Mouse (Mus musculus) lung, adult 2 months (tissue): ENCODE results near the gene Tuba1a. TPM values are rescaled to one million over a fixed set of nuclear protein-coding genes. Genes with fewer than 3 reads are reported as not detected.
"Not testable (repeated sequence)": the region's sequence is repeated elsewhere in the genome, so short reads cannot be mapped to it uniquely, and the experiment has no call there.

Source experiments
- DNase-seq: peaks from one replicate; pipeline ENCODE4 v3.0.0; 2022
- H3K4me1 ChIP-seq: fragments of 200-500 bp; 2 replicates; pipeline ENCODE4 v1.6.1; 2011; ENCODE audit warnings: low read length; ENCODE audit not compliant: control insufficient read depth, insufficient read depth
- H3K4me3 ChIP-seq: fragments of 200-500 bp; replicated peaks from 2 replicates; pipeline ENCODE3; 2011; ENCODE audit warnings: low read depth, mild to moderate bottlenecking, control low read depth, low read length; ENCODE audit errors: extremely low read depth
- CTCF ChIP-seq: fragments of 200-500 bp; IDR thresholded peaks from 2 replicates; pipeline ENCODE4 v1.5.1; 2011; ENCODE audit warnings: mild to moderate bottlenecking, low read length, control low read depth; ENCODE audit not compliant: insufficient read depth
- POLR2A ChIP-seq: fragments of 200-500 bp; IDR thresholded peaks from 2 replicates; pipeline ENCODE4 v1.6.1; 2011; ENCODE audit warnings: low read depth, mild to moderate bottlenecking, control low read depth, low read length, borderline replicate concordance; ENCODE audit errors: extremely low read depth
- WGBS: fragments of 180-500 bp; shearing (Covaris S2); methylation state at CpG from one replicate; pipeline ENCODE4 v1.1.7; 2018; 5-methylcytosine and 5-hydroxymethylcytosine counted together
- polyA plus RNA-seq: library from polyadenylated mRNA; depleted of rRNA; stranded (reverse); fragments of >200 nt; gene quantifications from 2 replicates; pipeline ENCODE4 v1.2.3, GENCODE M21; 2012

Tuba1a gene
- polyA plus RNA-seq, 1 experiment, result 959 TPM

GRCm38 (mm10) chr15:98976763-98977758 lies 23.6 kb upstream of the Tuba1a start:
- 68% methylated on average over 21 of the region's 21 CpGs for WGBS
- no peak for TF ChIP-seq CTCF
- no peak for TF ChIP-seq POLR2A
- DNase-seq, result no peak

GRCm38 (mm10) chr15:98973015-98973614 lies 19.6 kb upstream of the Tuba1a start:
- no peaks in the 10 kb centered on the region for H3K4me1 ChIP-seq
- DNase-seq, result no peak
- WGBS, result 78% methylated on average over 9 of the region's 9 CpGs
- H3K4me3 ChIP-seq, result no peak overlapping the region
- no peak for TF ChIP-seq CTCF
- no peak for TF ChIP-seq POLR2A

More at GRCm38 (mm10) chr15:98976763-98977758, 23.6 kb upstream of the Tuba1a start:
- Histone ChIP-seq H3K4me1 (no peaks in the 10 kb centered on the region), H3K4me3 (no peak overlapping the region)

GRCm38 (mm10) chr15:98971576-98972320 lies 18.2 kb upstream of the Tuba1a start:
- H3K4me1 ChIP-seq, H3K4me3 ChIP-seq, DNase-seq: not testable (repeated sequence)
- 67% methylated on average over 15 of the region's 15 CpGs for WGBS

GRCm38 (mm10) chr15:98971111-98971510 lies 17.6 kb upstream of the Tuba1a start:
- 52% methylated on average over 4 of the region's 4 CpGs for WGBS

GRCm38 (mm10) chr15:98969372-98970101 lies 16.0 kb upstream of the Tuba1a start:
- WGBS, result 20% methylated on average over 16 of the region's 16 CpGs
- TF ChIP-seq POLR2A, result no peak
- TF ChIP-seq CTCF, result no peak
- Histone ChIP-seq H3K4me1 (no peaks in the 10 kb centered on the region), H3K4me3 (no peak overlapping the region)
- DNase-seq, result no peak

More at GRCm38 (mm10) chr15:98971111-98971510, 17.6 kb upstream of the Tuba1a start:
- TF ChIP-seq POLR2A, result no peak
- no peak for TF ChIP-seq CTCF
- H3K4me1 ChIP-seq, result no peaks in the 10 kb centered on the region
- DNase-seq, result no peak
- no peak overlapping the region for H3K4me3 ChIP-seq

GRCm38 (mm10) chr15:98968701-98969371 lies 15.3 kb upstream of the Tuba1a start:
- TF ChIP-seq CTCF (no peak), POLR2A (no peak)
- 35% methylated on average over 12 of the region's 12 CpGs for WGBS
- Histone ChIP-seq H3K4me1 (no peaks in the 10 kb centered on the region), H3K4me3 (no peak overlapping the region)
- DNase-seq, result no peak

- 73% methylated on average over 3 of the region's 3 CpGs for WGBS
- H3K4me3 ChIP-seq, result no peak overlapping the region
- no peak for DNase-seq
- TF ChIP-seq CTCF (no peak), POLR2A (no peak)
- no peaks in the 10 kb centered on the region for H3K4me1 ChIP-seq
Observed at GRCm38 (mm10) chr15:98959531-98959930, 6.0 kb upstream of the Tuba1a start.

- no peak for DNase-seq
- 90% methylated on average over 4 of the region's 4 CpGs for WGBS
- TF ChIP-seq CTCF, result no peak
- no peak for TF ChIP-seq POLR2A
- no peak overlapping the region for H3K4me3 ChIP-seq
- H3K4me1 ChIP-seq, result peaks cover 1% of the 10 kb centered on the region; the same call in 1 of the 2 replicates
Observed at GRCm38 (mm10) chr15:98958901-98959420, 5.5 kb upstream of the Tuba1a start.

GRCm38 (mm10) chr15:98957475-98957874 lies 4.0 kb upstream of the Tuba1a start:
- Histone ChIP-seq H3K4me1 (peaks cover 2% of the 10 kb centered on the region; the same call in 1 of the 2 replicates), H3K4me3 (no peak overlapping the region)
- 67% methylated on average over 5 of the region's 5 CpGs for WGBS
- DNase-seq, result no peak
- TF ChIP-seq CTCF (no peak), POLR2A (no peak)
